Mouse (Mus musculus) forebrain, embryonic 16.5 days (tissue): ENCODE results near the gene Slc35a3. TPM values are rescaled to one million over a fixed set of nuclear protein-coding genes. Genes with fewer than 3 reads are reported as not detected.
"Not testable (repeated sequence)": the region's sequence is repeated elsewhere in the genome, so short reads cannot be mapped to it uniquely, and the experiment has no call there.

Experiments used
- ATAC-seq: fragments of 200-750 bp; cut with Nextera tagmentation; 2 replicates; pipeline ENCODE4 v1.8.0; 2017; ENCODE audit warnings: mild to moderate bottlenecking, moderate library complexity
- H3K27ac ChIP-seq: fragments of 300-500 bp; sonication (generic); 2 replicates; pipeline ENCODE4 v1.5.1; 2014; ENCODE audit warnings: low read length, control low read depth
- H3K27me3 ChIP-seq: fragments of 300-500 bp; sonication (generic); replicated peaks from 2 replicates; pipeline ENCODE4 v1.6.1; 2014; ENCODE audit warnings: low read length; ENCODE audit not compliant: control insufficient read depth, insufficient read depth
- H3K36me3 ChIP-seq: fragments of 300-500 bp; sonication (generic); 2 replicates; pipeline ENCODE4 v1.6.1; 2014; ENCODE audit not compliant: control insufficient read depth, insufficient read depth
- H3K4me1 ChIP-seq: fragments of 300-500 bp; sonication (generic); replicated peaks from 2 replicates; pipeline ENCODE4 v1.6.1; 2014; ENCODE audit warnings: low read length; ENCODE audit not compliant: control insufficient read depth, insufficient read depth
- H3K4me2 ChIP-seq: fragments of 300-500 bp; sonication (generic); 2 replicates; pipeline ENCODE4 v1.6.1; 2014; ENCODE audit warnings: mild to moderate bottlenecking, low read length, control low read depth
- H3K4me3 ChIP-seq: fragments of 300-500 bp; sonication (generic); replicated peaks from 2 replicates; pipeline ENCODE4 v1.5.1; 2014; ENCODE audit warnings: mild to moderate bottlenecking, low read length, control low read depth
- H3K9ac ChIP-seq: fragments of 300-500 bp; sonication (generic); replicated peaks from 2 replicates; pipeline ENCODE4 v1.6.1; 2014; ENCODE audit warnings: low read depth, low read length, control low read depth
- H3K9me3 ChIP-seq: fragments of 300-500 bp; sonication (generic); 2 replicates; pipeline ENCODE4 v1.6.1; 2016; ENCODE audit warnings: low read length; ENCODE audit not compliant: control insufficient read depth
- WGBS: fragments of 180-500 bp; shearing (Covaris S2); extraction: QIAGEN DNeasy Blood & Tissue Kit; methylation state at CpG from one replicate; pipeline ENCODE4 v1.1.7; 2014; 5-methylcytosine and 5-hydroxymethylcytosine counted together
- polyA plus RNA-seq: library from polyadenylated mRNA; unstranded; fragments of >200 nt; fragmentation: Nextera tagmentation; extraction: Ambion mirVana; gene quantifications from 2 replicates; pipeline ENCODE4 v1.2.1, GENCODE M21; 2015

Gene Slc35a3
- polyA plus RNA-seq, 1 experiment from 2014 or later: 8.3 TPM

DNA sequence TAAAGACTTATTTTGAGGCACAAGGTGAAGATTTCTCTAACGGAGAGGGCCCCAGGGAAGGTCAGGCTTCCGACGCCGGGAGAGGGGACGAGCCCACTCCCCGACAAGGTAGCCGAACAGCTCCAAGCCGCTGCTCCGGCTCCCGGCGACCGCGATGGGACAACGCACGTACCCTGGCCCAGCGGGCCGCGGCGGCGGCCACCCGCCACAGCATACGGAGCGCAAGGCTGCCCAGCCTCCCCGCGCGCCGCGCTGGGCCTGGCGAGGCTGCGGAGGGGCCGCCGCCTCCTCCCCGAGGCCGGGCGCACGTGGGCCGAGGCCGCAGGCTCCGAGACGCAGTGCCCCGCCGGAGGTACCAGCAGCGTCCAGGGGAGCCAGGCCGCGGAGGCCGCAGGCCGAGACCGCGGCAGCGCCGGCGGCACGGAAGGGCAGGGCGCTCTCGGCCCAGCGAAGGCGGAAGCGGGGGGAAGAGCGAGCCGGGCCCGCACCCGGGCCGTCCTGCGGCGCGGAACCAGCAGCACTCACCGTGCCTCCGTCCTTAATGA, 50.7 kb downstream of the Slc35a3 start:
- Histone ChIP-seq H3K4me1 (peaks cover 21% of the 10 kb centered on the region), H3K9ac (peak overlapping the region; percentile 85), H3K9me3 (no peaks in the 10 kb centered on the region), H3K27ac (peak overlapping the region; percentile 89), H3K27me3 (no peaks in the 10 kb centered on the region), H3K4me2 (peak overlapping the region; percentile 56), H3K36me3 (no peaks in the 10 kb centered on the region), H3K4me3 (peak overlapping the region; percentile 77)
- under 1% methylated on average over 59 of the region's 68 CpGs for WGBS
- peak; percentile 87 for ATAC-seq

DNA sequence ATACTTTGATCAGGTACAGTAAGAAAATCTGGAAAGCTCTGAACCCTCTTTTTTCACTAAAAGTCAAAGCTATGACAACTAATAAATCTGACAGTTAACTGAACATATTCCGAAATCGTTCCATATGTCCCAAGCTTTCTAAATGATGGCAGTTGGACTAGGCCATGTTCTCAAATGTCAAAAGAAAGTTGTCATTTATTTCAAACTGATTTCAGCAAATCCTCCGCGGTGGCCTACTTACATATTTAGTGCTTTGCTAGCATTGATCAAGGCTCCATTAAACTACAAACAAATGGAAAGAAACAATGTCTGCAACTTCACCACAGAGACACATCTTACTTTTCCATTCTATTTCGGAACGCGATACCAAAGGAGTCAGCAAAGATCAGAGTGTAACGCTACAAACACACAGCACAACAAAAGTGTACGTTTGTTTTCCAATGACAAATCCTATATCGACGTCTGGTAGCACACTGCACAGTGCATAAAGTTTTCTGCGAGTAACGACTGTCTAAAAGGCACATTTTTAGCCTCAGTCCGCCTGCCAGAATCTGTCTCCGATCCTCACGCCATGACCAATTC, 51.3 kb downstream of the Slc35a3 start:
- no peak for ATAC-seq
- peak overlapping the region; percentile 89 for H3K27ac ChIP-seq
- H3K4me1 ChIP-seq: peaks cover 21% of the 10 kb centered on the region
- H3K9ac ChIP-seq: peak overlapping the region; percentile 85
- 5% methylated on average over 16 of the region's 16 CpGs for WGBS
- H3K27me3 ChIP-seq: no peaks in the 10 kb centered on the region
- no peaks in the 10 kb centered on the region for H3K36me3 ChIP-seq
- H3K9me3 ChIP-seq: no peaks in the 10 kb centered on the region
- peak overlapping the region; percentile 77 for H3K4me3 ChIP-seq
- peak overlapping the region; percentile 56 for H3K4me2 ChIP-seq

DNA sequence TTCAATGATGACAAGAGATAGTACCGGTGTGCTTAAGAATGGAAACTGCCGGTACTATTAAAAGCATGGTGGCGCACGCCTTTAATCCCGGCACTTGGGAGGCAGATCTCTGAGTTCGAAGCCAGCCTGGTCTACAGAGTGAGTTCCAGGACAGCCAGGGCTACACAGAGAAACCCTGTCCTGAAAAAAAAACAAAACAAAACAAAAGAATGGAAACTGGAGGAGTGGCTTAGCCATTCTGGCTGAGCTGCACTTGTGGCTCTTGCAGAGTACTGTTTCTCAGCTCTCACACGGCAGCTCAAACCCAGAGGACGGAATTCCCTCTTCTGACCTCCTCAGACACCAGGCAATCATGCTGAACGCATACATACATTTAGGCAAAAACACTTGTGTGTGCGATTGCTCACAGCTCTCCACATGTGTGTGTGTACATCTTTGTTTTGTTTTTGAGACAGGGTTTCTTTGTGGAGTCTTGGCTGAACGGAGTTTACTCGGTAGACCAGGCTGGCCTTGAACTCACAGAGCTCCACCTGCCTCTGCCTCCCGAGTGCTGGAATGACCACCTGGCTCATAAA, 52.7 kb downstream of the Slc35a3 start:
- H3K9me3 ChIP-seq: no peaks in the 10 kb centered on the region
- H3K4me3 ChIP-seq: no peak overlapping the region
- no peak overlapping the region for H3K9ac ChIP-seq
- ATAC-seq: no peak
- H3K36me3 ChIP-seq: no peaks in the 10 kb centered on the region
- 83% methylated on average over 13 of the region's 13 CpGs for WGBS
- peaks cover 21% of the 10 kb centered on the region for H3K4me1 ChIP-seq
- no peak overlapping the region for H3K4me2 ChIP-seq
- no peaks in the 10 kb centered on the region for H3K27me3 ChIP-seq
- H3K27ac ChIP-seq: no peak overlapping the region

DNA sequence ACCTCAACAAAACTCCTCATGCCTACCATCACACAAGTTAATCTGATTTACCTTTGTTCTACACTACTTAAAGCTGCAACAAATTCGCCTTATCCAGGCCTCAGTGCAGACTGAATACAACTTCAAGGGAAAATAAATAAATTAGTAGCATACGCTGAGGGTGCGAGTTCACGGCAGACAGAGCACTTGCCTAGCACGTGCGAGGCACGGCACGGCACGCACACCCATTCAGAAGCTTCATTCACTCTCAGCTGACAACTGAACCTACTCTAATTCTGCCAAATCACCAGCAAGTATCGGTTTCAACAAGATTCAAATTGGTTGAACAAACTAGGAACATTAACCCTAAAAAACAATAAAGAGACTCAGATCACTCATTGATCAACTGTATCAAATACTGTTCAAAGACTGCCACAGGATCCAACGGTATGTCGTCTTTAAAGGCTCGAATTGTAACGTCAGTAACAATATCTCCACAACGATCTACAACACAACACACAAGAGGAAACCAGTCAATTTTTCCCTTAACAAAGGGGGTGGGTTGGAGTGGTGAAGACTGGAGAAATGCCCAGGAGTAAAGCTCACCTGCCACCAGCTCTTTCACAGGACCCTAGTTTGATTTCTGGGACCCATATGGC, 53.6 kb downstream of the Slc35a3 start:
- Histone ChIP-seq H3K4me1 (peaks cover 21% of the 10 kb centered on the region), H3K27ac (no peak overlapping the region), H3K27me3 (no peaks in the 10 kb centered on the region), H3K9ac (no peak overlapping the region), H3K4me3 (no peak overlapping the region), H3K36me3 (no peaks in the 10 kb centered on the region), H3K4me2 (no peak overlapping the region), H3K9me3 (no peaks in the 10 kb centered on the region)
- no peak for ATAC-seq
- WGBS: 60% methylated on average over 15 of the region's 15 CpGs

DNA sequence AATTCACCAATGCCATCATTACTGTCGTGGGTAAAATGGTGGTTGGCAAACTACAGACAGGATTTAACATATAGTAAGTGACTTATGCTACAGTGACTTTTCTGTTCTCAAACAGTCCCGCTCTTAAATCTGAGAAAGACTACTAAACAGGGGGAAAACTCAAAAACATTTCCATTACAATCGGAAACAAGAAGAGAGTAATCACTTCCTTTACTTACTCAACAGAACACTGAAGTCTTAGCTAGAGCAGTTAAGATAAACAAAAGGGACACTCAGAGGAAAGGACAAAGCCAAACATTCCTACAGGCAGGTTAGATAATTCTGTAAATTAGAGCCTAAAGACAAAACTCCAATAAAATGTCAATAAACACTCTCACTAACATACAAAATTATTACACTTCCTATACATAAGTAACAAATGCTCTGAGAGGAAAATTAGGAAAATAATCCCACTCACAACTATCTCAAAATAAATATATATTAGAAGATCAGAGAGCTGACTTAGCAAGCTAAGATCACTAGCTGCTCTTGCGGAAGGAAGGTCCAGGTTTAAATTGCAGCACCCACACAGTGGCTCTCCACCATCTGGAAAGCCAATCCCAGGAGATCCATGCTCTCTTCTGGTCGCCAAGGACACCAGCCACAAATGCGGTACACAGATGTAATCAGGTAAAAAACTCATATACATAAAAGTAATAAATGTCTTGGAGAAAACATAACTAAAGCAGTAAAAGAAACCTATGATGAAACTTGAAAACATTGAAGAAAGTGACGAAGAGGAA, 56.3 kb downstream of the Slc35a3 start:
- H3K9me3 ChIP-seq: no peaks in the 10 kb centered on the region
- H3K4me2 ChIP-seq: no peak overlapping the region

DNA sequence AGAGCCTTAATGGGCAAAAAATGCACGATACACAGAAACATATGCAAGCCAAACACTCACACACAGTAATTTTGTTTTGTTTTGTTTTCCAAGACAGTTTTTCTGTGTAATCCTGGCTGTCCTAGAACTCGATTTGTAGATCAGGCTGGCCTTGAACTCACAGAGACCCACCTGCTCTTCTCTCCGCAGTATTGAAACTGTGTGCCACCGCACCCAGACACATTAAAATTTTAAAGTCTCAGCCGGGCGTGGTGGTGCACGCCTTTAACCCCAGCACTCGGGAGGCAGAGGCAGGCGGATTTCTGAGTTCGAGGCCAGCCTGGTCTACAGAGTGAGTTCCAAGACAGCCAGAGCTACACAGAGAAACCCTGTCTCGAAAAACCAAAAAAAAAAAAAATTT, 58.6 kb downstream of the Slc35a3 start:
- WGBS: 96% methylated on average over 11 of the region's 11 CpGs
- H3K9me3 ChIP-seq, H3K4me2 ChIP-seq, H3K9ac ChIP-seq, H3K36me3 ChIP-seq, ATAC-seq, H3K27me3 ChIP-seq, H3K4me3 ChIP-seq, H3K27ac ChIP-seq: not testable (repeated sequence)
- peaks cover 13% of the 10 kb centered on the region for H3K4me1 ChIP-seq

More for the DNA sequence above, 56.3 kb downstream of the Slc35a3 start:
- H3K4me3 ChIP-seq: no peak overlapping the region
- H3K27me3 ChIP-seq: no peaks in the 10 kb centered on the region
- 82% methylated on average over 7 of the region's 7 CpGs for WGBS
- H3K36me3 ChIP-seq: no peaks in the 10 kb centered on the region
- no peak overlapping the region for H3K9ac ChIP-seq
- no peak overlapping the region for H3K27ac ChIP-seq
- ATAC-seq: no peak
- peaks cover 29% of the 10 kb centered on the region for H3K4me1 ChIP-seq

DNA sequence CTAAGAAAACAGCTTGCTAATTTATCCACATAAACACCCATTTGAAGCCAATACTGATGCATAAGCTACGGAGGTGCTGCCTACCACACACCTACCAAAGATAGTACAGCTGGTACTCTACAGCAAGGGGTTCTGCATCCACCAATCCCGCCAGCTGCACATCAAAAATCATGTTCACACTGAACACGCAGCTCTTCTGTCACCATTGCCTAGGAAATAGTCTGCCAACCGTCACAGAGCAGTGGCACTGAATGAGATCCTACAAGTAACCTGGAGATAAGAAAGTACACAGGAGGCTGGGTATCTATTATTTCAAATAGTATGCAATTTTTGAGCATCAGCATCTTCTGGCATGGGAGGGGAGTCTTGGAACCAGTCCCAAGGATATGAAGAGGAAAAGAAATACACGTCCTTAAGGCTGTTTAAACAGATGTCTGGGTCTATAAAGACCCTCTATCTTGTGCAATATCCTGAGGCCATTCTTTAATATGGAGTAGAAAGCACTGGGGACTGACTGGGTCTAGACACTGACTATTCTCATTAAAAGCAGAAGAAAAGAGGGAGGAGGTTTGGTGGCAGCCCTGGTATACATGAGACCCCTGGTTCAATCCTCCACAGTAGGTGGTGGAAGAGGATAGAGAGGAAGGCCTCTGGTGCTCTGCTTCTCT, 59.2 kb downstream of the Slc35a3 start:
- ATAC-seq: no peak; the same call in 1 of the 2 replicates
- Histone ChIP-seq H3K9me3 (no peaks in the 10 kb centered on the region), H3K27me3 (no peaks in the 10 kb centered on the region), H3K4me2 (no peak overlapping the region), H3K9ac (no peak overlapping the region), H3K36me3 (no peaks in the 10 kb centered on the region), H3K27ac (0 out of 2 replicates have a peak overlapping the region, but pooled peaks have one; percentile 23), H3K4me1 (peaks cover 10% of the 10 kb centered on the region), H3K4me3 (no peak overlapping the region)
- 65% methylated on average over 5 of the region's 5 CpGs for WGBS

DNA sequence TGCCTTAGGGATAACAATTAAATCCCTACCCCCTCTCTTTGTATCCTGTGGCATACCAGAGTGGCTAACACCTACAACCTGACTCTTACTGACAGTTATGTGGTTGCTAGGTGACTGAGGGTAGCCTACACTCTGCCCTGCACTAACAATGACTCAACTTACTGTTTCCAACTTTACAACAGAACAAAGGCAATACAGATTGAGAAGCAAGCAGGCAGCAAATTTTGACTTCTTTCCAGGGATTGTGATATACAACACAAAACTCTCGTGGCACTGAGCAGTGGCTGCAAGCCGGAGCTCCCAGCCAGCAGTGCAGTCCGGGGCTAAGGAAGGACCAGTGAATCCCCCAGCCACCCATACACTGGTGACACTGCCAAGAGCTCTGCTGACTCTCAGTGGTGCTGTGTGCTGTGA, 60.6 kb downstream of the Slc35a3 start:
- Histone ChIP-seq H3K4me1 (peaks cover 8% of the 10 kb centered on the region), H3K27ac (no peak overlapping the region), H3K27me3 (no peaks in the 10 kb centered on the region), H3K36me3 (peaks cover 3% of the 10 kb centered on the region; the same call in 1 of the 2 replicates), H3K9ac (no peak overlapping the region), H3K4me3 (no peak overlapping the region), H3K9me3 (no peaks in the 10 kb centered on the region), H3K4me2 (no peak overlapping the region)
- WGBS: 36% methylated on average over 3 of the region's 3 CpGs
- ATAC-seq: peak; percentile 56
